Comparison of ENCODE assay signal across 19 mouse cellular contexts in the genomic region with DNA sequence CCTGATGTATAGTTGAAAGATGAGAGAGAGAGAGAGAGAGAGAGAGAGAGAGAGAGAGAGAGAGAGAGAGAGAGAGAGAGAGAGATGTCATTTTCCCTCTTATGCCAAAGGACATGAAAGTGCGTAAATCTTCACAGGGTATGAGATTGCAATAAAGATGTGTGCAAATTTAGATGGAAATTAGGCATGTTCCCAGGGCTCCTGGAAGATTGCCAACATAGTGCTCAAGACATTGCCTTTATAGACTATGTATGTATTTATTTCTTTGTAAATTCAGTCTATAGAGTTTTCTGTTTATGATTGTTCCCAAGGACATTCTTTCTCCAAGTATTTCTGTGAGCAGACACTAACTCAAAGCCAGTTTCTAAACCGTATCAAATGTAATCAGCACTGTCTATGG.
"Had no signal": no experiment of that assay in that cellular context is flagged by ENCODE, and none has a peak within 500 bp of the region (broad histone marks: within the 10 kb centered on the region; RNA-seq: fewer than 3 reads in every experiment).

No protein-coding gene starts in this region.

- H3K27ac ChIP-seq: lung, embryonic 15.5 days; midbrain, embryonic 10.5 days; midbrain, embryonic 13.5 days; neural tube, embryonic 13.5 days; neural tube, embryonic 15.5 days had no signal

- H3K36me3 ChIP-seq: lung, embryonic 15.5 days; midbrain, embryonic 10.5 days; midbrain, embryonic 13.5 days; neural tube, embryonic 13.5 days; neural tube, embryonic 15.5 days had no signal

- H3K4me1 ChIP-seq: lung, embryonic 15.5 days; midbrain, embryonic 10.5 days; midbrain, embryonic 13.5 days; neural tube, embryonic 15.5 days had no signal

- H3K27me3 ChIP-seq: lung, embryonic 15.5 days; midbrain, embryonic 13.5 days; neural tube, embryonic 13.5 days; neural tube, embryonic 15.5 days had no signal

- H3K9me3 ChIP-seq: lung, embryonic 15.5 days; midbrain, embryonic 10.5 days; midbrain, embryonic 13.5 days; neural tube, embryonic 13.5 days; neural tube, embryonic 15.5 days had no signal

- ATAC-seq: lung, postnatal 0 days; midbrain, embryonic 13.5 days; midbrain, embryonic 16.5 days had no signal

- H3K4me3 ChIP-seq: lung, embryonic 15.5 days; midbrain, embryonic 10.5 days; midbrain, embryonic 13.5 days; myocyte; neural tube, embryonic 13.5 days; neural tube, embryonic 15.5 days had no signal

- DNase-seq: lung, adult 18-20 months; lung, postnatal 14 days; lung, postnatal 4 days; retina, postnatal 1 day; right cerebral cortex, adult 18-20 months; right cerebral cortex, postnatal 25 days; right cerebral cortex, postnatal 4 days; spleen, adult 18-20 months; thymus, adult 18-20 months; thymus, postnatal 14 days; thymus, postnatal 36 days had no signal

- H3K4me2 ChIP-seq: lung, embryonic 15.5 days; midbrain, embryonic 13.5 days; neural tube, embryonic 13.5 days; neural tube, embryonic 15.5 days had no signal

- H3K9ac ChIP-seq: lung, embryonic 15.5 days; midbrain, embryonic 13.5 days; neural tube, embryonic 13.5 days; neural tube, embryonic 15.5 days had no signal
